Mouse (Mus musculus) embryonic fibroblast, embryonic 13.5 days (primary cell): ENCODE measurements around the gene Tbca. TPM values are rescaled to one million over a fixed set of nuclear protein-coding genes. Genes with fewer than 3 reads are reported as not detected.

Source experiments
- H3K27ac ChIP-seq: 2 replicates; pipeline ENCODE4 v1.5.1; 2012; ENCODE audit warnings: low read length, control low read depth, inconsistent platforms; ENCODE audit not compliant: insufficient read depth
- H3K4me1 ChIP-seq: 2 replicates; pipeline ENCODE4 v1.6.1; 2011; ENCODE audit warnings: low read length; ENCODE audit not compliant: control insufficient read depth, insufficient read depth
- H3K4me3 ChIP-seq: 2 replicates; pipeline ENCODE4 v1.5.1; 2011; ENCODE audit warnings: mild to moderate bottlenecking, control low read depth, low read length; ENCODE audit not compliant: insufficient read depth
- CTCF ChIP-seq: IDR thresholded peaks from 2 replicates; pipeline ENCODE4 v1.5.1; 2011; ENCODE audit warnings: mild to moderate bottlenecking, control low read depth, low read length, moderate library complexity, borderline replicate concordance; ENCODE audit not compliant: insufficient read depth
- POLR2A ChIP-seq: IDR thresholded peaks from 2 replicates; pipeline ENCODE4 v1.6.1; 2011; ENCODE audit warnings: low read depth, mild to moderate bottlenecking, control low read depth, low read length, moderate library complexity
- polyA plus RNA-seq: library from polyadenylated mRNA; stranded (reverse); fragments of >200 nt; gene quantifications from 2 replicates; pipeline ENCODE4 v1.2.4, GENCODE M21; 2011; ENCODE audit warnings: low read depth; ENCODE audit not compliant: missing spikeins, insufficient read length

Tbca gene
- 230 and 236 TPM in 2 replicates for polyA plus RNA-seq

DNA sequence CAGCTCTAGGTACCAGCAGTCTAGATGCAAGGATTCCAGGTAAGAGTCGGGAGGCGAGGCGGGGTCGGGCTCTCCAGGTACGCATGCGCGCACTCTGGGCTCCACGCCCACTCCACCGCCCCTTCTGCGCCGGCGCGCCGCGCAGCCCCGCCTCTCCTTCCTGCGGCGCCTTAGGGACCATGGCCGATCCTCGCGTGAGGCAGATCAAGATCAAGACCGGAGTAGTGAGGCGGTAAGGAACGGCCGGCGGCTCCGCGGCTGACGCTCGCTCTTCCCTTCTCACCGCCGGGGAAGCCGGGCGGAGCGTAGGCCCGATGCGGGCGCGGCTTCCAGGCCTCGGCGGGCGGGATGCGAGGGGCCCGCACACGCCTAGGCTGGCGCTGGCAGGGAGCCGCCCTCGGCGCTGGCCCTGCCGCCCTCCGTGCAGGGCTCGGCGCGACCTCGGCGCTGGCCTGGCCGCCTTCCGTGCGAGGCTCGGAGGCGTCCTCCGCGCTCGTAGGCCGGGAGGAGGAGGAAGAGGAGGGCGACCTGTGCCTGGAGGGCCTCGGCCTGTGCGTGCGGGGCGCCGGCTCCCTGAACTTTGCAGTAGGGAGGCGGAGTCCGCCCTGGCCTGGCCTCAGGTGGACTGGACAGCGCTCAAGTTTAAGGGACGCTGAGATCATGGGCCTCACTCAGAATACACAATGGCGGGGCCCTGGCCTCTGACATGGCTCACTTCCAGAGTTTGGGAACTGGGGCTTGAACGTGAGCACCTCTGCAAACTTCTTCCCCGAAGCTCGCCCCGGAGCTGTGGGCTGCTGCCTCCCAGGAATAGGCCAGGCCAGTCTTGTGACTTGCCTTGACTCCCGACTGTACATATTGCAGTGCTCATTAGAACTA lies at the start of gene Tbca:
TSS of gene Tbca (plus strand) at position 140 of the 879 bp plus-strand sequence.
- Histone ChIP-seq H3K4me1 (peaks cover 2% of the 10 kb centered on the region), H3K27ac (peak within 1 kb of the TSS; percentile 28), H3K4me3 (peak within 1 kb of the TSS; percentile 71)
- TF ChIP-seq CTCF (no peak), POLR2A (peak; percentile 91)

DNA sequence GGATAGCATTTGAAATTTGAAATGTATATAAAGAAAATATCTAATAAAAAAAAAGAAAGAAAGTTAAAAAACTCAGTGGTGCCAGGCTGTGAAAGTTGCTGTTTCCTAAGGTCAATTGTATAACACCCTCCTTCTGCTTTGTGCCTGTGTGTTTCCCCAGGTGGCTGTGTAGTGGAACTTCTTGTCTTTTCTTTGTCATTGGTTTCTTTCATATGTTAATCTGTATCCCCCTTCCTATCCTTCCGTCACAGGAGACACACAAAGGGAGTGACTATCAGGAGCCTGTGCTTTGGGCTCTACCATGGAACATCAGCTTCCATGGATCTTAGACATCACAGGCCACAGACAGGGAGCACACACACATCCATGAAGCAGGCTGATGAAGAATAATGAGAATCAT lies 43.5 kb upstream of the Tbca start:
- no peak overlapping the region for H3K4me3 ChIP-seq
- TF ChIP-seq CTCF = no peak
- no peak for TF ChIP-seq POLR2A
- H3K4me1 ChIP-seq = no peaks in the 10 kb centered on the region
- H3K27ac ChIP-seq = no peak overlapping the region

DNA sequence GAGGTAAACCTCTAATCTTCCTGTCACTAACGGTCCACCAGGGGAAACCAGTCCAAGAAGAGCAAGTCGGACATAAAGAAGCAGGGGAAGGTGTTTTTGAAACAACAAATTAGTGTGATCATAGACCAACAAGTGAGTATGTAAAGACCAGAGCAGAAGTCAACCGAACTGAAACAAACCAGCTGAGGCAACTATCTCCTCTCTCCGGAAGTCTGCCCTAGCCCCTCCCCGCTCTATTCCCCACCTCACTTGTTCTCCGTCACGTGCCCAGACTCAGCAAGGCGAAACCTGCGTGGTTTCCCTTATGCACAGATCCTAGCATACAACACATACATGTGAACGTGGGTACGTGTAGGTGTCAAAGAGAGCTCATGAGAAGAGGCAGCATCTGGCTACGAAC lies 22.9 kb upstream of the Tbca start:
- TF ChIP-seq POLR2A (no peak), CTCF (no peak)

DNA sequence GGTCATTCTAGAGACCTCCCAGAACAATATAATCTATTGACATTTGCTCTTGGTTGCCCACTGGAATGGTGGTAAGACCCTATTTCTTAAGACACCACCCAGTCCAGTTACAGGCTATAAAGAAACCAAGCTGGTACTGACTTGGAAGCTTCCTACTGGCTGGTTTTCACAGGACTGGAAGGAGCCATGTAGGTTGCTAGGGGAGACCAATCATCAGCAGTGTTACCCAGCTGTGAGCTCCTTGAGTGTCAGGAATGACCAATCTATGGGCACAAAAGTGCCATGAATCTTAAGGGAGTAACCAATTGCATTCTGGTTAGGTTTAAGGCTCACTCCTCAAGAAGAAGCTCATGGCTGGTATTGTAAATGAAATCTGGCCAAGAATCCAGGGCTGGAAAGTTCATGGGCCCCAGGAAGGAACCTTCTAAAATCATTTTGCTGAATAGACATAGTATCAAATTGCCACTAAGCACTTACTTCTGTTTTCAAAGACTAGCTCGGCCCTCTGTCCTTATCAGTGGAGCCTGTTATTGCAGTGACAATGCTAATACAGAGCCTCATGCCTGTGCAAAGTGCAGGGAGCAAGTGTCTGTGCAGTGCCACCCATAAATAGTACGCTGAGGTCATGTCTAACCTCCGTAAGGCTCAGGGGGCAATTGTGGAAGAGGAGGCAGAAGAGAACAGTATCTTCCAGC lies 20.1 kb upstream of the Tbca start:
- H3K4me1 ChIP-seq = no peaks in the 10 kb centered on the region

More for the DNA sequence above, 22.9 kb upstream of the Tbca start:
- no peak overlapping the region for H3K27ac ChIP-seq
- H3K4me3 ChIP-seq = no peak overlapping the region
- no peaks in the 10 kb centered on the region for H3K4me1 ChIP-seq

DNA sequence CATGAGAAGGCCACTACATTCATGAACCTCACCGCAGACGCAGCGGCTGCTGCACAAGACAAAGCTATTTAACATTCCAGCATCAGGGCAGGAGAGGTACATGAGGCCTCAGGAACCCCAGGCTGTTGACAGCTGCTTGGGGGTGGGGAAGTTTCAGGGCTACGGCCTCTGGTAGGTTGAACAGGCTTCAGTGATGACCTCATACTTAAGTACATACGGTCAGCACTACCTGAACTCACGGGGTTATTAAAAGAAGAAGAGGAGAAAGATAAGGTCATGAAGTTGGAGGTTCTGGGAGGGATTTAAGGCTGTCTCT lies 19.6 kb upstream of the Tbca start:
- no peak overlapping the region for H3K4me3 ChIP-seq
- TF ChIP-seq POLR2A (no peak), CTCF (no peak)
- no peak overlapping the region for H3K27ac ChIP-seq
- H3K4me1 ChIP-seq = no peaks in the 10 kb centered on the region

More for the DNA sequence above, 20.1 kb upstream of the Tbca start:
- Histone ChIP-seq H3K27ac (no peak overlapping the region), H3K4me3 (no peak overlapping the region)
- no peak for TF ChIP-seq POLR2A
- no peak for TF ChIP-seq CTCF

DNA sequence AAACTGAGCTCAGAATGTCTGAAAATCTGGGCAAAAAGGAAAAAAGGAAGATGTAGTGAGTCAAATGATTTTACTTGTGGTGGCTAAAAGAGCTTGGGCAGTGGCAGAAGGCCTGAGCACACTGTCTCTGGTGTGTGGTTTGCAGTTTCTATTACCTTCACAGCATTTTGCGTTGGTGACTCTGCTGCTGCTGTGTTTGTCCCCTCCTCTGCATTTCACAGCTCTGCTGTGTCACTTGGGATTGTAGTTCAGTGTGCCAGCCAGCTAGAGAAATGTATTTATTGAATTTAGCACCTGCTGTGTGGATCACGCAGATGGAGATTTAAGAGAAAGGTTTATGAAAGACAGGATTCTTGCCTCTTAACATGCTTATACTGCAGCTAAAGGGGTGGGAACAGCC lies 1.8 kb upstream of the Tbca start:
- TF ChIP-seq CTCF = no peak
- TF ChIP-seq POLR2A = no peak
- Histone ChIP-seq H3K4me3 (no peak overlapping the region), H3K4me1 (peaks cover 2% of the 10 kb centered on the region), H3K27ac (no peak overlapping the region)

DNA sequence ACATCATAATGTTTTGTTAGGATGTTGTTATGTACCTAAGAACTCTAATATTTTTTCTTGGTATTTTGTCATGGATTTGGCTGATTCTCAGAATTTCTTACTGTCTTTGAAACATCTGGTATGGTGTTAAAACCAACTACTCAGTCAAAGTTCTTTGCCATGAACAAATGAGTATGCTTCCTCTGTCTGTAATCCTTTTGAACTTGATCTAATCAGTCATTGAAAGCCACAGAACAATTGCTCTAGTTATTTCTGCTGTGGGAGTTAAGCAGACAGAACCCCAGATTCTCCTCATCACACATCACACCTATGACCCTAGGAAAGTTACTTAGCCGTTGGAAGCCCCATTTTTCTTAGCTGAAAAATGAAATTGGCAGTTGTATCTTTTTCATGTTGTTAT lies 6.0 kb downstream of the Tbca start:
- TF ChIP-seq CTCF (no peak), POLR2A (no peak)
- Histone ChIP-seq H3K4me1 (peaks cover 2% of the 10 kb centered on the region), H3K27ac (no peak overlapping the region), H3K4me3 (no peak overlapping the region)

DNA sequence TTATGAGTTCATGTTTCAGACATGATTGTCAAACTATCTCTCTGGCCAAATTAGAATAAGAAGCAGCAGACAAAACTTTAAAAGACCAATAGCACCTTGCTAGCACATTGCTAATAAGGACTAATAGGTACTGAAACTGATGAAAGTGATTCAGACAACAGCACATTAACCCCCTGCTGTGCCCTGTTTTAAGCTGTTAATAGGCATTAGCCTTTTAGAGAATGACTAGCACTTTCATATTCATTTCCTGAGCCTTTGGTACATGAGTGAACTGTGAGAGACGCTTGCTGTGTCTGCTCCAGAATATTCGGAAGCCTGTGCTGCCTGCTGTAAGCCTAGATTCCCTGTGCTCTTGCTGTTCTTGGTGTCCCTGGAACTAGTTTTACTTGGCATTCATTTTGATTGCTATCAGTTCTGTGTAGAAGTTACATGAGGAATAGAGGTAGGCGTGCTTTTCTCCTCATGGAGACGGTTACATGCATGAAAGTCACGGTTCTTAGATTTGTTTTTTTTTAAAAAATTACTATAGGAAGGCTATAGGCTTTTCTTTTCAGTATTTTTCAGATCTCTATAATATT lies 14.9 kb downstream of the Tbca start:
- TF ChIP-seq POLR2A (no peak), CTCF (no peak)
- no peak overlapping the region for H3K27ac ChIP-seq
- H3K4me3 ChIP-seq = no peak overlapping the region
- no peaks in the 10 kb centered on the region; the same call in 1 of the 2 replicates for H3K4me1 ChIP-seq

DNA sequence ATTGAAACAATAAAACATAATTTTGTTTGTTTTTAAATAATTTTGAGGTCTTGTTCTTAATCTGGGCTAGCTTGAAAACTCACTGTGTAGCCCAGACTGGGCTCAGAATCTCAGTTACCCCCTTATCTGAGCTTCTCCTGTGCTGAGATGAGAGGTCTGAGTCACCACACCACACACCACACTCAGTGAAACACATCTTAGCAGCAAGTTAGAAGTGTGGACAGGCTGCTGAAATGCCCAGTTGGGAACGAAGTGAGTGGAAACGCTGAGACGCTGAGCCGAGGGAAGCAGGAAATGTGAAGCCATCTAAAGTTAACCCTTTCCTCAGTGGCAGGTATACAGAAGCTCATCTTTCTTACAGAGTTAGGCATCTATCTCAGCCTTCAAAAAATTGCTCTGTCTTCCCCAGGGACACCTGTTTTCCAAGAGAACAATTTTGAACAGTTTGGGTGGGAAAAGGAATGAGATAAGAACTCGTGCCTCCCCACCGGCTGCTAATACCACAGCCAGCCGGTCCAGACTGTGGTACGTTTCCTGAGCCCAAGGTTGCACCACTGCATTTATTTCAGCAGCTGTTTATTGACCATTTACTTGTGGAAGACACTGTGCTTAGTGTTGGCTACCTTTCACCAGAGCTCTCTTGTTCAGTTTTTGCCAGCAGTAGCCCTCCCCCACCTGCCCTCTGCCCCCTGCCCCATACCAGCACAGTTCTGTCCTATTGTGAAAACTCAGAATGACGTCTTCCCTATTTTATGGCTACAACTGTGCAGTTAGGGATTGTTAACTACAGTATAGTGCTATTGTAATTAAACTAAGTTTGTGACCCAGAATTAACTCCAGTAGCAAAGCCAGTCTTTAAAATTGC lies 17.8 kb downstream of the Tbca start:
- Histone ChIP-seq H3K4me3 (no peak overlapping the region), H3K27ac (no peak overlapping the region), H3K4me1 (no peaks in the 10 kb centered on the region; the same call in 1 of the 2 replicates)
- TF ChIP-seq POLR2A (no peak), CTCF (no peak)
